Mouse (Mus musculus) kidney, adult 11 months (tissue): Measurements from ENCODE around the gene Babam2.

Experiments
- DNase-seq: peaks from one replicate; pipeline ENCODE4 v3.0.0; 2022

Gene Babam2

DNA sequence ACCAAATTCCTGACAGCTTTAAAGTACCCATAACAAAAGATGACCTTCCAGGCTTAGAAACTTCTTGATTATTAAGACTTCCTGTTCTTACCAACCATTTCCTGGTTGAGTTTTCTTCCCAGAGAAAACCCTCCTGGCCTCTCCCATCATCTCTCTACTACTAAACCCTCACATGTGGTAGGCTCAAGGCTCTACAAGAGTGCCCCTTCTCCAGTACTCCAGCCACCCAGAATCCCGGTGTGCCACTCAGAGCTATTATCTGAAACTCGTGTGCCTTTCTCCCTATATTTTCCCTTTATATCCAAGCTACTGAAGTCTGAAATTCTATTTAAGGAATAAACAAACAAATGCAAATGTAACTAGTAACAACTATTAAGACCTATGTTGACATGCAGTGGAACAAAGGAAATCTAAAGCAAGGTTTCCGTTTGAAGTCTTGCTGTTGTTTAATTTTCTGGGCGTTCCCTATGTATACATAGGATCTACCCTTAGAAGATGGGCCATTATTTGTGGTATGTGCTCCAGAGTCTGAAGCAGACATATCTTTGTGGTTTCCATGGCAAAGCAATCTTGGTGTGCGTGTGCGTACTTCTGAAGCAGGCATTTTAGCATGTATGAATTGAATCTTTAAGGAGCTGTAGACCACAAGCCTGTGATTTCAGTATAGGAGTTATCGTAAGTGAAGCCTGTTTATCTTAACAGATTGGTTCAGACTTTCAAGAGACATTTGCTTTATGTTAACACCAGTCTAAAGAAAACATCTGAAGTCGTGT is 361.2 kb downstream of the Babam2 start:
- DNase-seq = no peak

DNA sequence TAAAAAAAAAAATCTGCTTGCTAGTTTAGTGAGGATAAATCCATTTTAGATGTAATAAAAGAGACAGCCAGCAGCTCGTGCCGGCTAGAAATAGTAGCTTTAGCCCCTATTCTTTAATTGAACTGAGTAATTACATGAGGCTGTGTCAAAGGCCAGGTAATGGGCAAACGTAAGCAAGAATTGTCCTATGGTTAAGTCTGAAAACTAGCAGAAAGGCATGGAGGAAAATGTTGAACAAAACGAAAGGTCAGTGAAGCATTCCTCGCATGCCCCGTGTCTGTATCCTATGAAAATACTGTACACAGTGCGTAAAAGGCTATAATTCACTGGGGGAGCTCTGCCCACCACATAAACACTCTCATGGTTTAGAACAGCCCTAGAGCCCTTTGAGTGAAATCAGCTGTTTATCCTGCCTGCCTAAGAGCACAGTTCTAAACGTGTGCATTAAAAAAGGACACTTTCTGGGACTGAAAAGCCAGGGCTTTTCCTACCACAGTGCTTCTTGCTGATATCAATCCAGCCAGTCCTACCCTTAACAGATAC is 361.8 kb downstream of the Babam2 start:
- no peak for DNase-seq

DNA sequence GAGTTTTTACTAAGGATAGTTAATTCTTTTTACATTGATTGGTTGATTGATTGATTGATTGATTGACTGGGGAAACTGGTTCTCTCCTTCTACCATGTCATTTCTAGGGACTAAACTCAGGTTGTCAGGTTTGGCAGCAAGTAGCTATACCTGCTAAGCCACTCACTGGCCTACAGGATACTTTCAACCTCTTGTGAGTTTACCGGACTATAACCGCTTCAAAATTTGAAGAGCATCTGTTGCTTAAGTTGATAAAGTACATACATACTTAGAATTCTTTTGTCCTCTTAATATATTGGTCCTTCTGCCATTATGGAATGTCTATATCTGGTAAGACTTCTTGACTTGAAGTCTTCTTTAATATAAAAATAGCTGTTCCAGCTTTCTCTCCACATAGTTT is 363.0 kb downstream of the Babam2 start:
- no peak for DNase-seq

DNA sequence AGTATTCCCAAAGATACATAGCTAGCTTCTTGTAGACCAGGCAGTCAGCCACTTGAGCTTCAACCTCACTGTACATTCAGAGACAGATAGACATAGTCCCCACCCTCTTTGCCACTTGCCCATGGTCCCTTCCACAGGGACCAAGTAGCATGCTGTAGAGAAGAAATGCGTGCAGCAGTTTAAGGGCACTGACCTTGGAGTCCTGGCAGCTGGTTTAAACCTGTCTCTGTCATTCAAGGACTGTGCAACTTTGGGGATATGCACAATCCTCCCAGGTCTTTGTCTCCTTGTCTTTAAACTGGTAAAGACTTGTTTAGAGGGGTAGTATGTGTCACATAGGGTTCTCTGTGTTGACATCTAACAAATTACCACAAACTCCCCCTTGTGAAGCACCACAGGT is 364.4 kb downstream of the Babam2 start:
- DNase-seq = no peak

DNA sequence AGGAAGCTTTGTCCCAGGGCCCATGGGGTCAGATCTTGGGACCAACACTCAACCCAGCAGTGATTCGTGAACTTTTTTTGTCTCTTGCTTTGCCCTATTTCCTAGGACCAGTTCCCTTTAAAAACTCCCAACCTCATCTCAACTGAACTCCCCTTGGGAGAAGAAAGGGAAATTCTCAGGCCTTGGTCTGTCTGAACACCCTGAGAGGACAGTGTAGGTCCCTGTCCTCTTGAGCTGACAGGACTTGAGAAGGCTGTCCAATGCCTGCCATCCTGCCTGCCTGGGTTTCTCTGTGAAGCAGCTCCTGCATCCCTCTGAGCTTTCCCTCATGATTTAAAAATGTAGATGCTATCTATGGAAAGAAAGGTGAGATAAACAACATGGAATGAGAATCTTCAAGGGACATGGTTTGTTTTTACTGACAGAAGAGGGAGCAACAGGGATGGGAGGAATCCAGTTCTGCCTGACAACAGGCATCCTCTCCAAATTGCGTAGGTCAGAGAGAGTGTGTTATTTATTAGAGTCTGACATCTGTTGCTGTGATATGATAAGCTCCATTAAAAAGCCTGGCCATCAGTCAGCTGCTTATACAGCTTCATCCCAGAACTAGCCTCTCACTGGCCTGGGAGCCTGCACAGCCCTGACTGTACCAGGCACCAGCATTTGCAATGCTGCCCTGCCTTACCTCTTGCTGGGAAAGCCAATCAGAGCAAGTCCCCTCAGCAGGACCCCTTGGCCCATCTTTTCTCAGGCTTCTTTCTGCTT is 367.0 kb downstream of the Babam2 start:
- DNase-seq = no peak

DNA sequence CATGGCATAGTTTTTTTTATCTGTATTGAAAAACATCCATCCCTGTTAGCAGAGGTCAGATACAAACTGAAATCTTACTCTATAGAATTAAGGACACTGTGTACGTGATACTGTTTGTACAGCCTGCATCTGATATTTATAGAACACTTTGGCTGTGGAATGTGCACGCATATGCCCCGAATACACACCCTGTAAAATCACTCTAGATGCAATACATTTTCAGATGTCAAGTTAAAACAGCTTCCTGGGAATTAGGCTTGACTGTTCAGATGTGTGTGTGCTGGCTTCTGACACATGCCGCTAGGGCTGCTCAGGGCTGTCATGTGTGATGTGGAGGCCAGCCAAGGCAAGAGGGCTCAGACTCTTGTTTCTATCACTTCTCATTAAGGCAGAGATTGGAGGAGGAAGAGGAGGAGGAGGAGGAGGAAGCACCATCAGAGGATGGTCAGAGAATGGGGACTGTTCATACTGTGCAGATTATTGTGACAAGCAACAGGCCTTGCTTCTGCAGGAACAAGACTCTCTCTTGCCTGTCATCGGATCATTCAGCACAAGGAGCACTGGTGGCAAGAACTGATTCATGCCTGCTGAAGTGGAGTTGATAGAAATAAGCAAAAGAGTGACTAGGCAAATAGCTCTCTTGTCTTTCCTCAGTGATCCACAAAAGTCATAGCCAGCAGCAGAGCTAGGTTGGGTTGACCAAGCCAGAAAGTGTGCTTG is 368.7 kb downstream of the Babam2 start:
- no peak for DNase-seq

DNA sequence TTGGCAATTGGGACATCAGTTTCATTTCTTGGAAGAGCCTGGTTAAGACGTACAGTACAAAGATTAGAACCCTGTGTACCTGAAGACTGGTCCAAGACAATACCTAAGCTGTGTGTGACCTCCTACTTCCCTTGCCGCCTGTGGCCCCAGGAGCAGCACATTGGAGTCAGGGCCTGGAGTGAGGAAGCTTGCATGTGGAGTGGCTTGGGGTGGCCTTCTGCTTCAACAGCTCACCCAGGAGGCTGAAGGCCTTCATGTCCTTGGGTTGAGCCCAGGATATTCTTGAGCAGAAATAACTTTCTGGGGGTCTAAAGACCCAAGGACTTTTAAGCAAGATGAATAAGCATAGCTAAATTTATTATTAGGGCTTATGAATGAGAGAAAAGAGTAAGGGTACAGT is 369.4 kb downstream of the Babam2 start:
- no peak for DNase-seq

DNA sequence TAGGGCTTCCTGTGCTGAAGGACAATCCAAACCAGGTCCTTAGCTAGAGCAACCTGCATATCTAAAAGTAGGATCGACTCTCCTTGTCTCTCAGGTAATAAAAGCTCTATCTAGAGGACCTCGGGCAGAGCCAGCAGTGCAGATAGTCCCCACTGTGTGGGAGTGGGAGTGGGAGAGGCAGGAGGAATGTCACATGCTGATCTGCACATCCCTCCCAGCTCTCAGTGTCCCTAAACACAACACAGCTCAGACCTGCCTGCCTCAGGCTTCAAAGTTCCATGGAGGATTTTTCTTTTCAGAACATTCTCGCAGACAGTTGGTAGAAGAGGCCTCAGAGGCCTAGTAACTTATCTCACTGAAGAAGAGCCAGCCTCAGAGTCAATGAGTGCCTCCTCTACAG is 371.1 kb downstream of the Babam2 start:
- DNase-seq = no peak

DNA sequence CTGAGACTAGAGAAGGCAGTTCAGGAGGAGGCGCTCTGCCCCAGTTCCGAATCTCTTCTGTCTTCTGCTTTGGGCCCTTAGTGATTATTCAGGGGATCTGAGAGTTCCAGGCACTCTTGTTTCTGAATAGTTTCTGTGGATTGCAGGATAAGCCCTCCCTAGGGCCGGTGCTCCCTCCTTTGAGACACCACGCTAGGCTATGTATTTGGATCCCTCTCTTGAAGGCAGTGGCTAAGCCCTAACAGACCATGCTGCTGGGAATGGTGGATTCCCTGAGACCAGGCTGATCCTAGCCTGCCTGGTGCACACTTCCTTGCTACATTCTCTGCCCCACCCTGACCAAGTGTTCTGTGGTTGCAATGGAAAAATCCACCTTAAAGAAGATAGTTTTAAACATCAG is 371.6 kb downstream of the Babam2 start:
- DNase-seq = no peak

DNA sequence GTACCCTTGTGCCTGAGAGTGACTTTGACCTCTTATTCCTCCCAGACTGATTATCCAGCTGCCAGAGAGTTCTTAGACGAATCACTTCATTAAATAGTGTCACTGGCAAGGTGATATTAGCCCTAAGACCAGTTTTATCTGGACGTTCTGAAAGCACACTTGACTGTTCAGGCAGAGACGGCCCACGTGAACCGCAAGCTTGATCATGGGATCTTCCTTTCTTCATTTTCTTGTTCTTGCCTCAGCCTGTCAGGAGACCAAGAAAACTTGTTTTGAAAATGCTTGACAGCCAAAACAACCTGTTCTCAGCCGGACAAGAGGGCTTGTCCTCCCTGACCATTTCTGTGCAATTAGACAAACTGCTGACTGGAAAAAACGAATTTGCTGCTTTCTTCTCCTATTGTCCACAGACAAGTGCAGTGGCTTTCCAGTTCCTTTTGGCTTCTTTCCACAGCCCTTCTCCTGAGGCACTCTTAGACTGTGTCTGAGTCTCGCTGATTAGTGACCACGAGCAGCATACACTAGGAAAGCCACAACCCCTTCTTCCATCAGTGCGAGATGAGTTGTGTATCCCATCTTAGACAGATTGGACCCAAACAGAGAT is 372.2 kb downstream of the Babam2 start:
- DNase-seq = no peak

DNA sequence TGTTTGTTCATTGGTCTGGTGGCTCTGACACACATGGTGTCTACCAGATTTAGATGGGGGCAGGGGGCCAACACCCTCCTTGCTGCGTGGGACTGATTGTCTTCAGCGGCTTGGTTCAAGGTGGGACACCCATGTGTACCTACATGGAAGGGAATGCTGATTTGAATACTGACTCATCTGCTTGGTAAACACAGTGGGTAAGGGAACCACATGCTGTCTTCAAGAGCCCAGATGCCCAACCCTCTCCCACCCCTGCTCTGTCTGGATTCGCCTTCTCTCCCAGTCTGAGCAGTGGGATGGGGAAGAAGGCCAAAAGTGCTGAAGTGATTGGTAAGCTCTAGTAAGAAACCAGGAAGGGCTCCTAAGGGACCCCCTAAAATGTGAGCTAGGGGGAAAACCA is 373.3 kb downstream of the Babam2 start:
- DNase-seq = no peak

DNA sequence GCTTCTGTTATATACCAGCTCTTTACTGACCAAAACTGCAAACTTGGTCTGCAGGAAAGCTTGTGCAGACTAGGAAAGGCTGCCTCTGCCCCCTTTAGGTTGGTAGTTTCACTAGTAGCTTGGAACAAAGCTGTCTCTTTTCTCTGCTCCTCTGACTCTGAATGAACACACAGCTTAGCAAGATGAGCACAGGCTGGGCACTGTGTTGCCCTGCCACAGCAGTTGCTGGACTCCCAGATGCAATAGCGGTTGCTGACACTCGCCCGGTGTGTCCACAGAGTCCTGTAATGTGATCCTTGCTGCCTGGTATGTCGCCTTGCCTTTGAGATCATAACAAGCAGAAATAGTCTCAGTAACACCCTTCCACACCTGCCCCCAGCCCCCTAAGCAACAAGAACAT is 373.8 kb downstream of the Babam2 start:
- no peak for DNase-seq

DNA sequence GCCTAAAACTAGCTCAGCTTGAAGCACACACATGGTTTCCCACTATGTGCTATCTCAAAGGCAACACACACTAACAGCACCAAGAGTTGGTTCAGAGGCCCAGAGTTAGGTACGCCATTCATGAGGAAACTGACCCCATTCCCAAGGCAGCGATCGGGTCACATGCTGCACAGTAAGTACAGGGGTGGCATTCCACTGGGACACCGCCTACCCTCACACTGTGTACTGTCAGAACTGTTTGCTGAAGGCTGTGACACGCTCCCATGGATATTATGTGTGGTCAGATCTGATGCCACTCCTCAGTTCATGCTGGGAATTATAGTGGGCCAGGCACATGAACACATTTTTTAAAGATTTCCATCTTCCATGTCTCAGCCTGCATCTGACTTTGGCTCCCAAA is 374.3 kb downstream of the Babam2 start:
- DNase-seq = no peak

DNA sequence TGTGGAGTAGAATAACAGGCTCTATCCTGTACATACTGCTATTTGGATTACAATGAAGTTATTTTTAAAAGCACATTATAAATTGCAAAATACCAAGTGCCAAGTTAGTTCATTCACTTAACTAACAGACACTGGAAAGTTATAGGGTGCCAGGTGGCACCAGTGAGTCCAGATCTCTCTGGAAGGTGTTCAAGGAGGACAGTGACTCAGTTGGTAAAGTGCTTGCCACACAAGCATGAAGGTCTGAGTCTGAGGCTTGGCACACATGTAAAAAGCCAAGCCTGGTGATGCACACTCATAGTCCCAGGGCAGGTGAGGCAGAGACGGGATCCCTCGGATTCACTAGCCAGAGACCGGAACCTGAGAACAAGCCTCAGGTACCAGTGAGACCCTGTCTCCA is 375.4 kb downstream of the Babam2 start:
- no peak for DNase-seq

DNA sequence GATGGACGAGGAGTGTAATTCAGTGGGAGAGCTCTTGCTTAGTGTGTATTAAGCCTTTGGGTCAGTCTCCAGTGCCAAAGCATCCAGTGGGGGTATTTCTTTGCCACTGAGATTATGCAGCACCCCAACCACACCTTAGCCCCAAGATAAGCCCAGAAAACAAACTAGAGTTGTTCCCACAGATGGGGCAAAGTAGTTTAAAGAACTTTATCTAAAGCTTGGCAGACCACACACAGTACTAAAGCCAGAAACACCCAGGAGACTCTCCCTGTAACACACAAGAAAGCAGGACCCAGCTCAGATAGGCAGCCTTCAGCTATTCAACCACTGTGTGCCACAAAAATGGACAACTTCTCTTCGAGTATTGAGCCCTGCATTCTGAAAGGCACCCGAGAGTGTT is 376.6 kb downstream of the Babam2 start:
- DNase-seq = no peak

DNA sequence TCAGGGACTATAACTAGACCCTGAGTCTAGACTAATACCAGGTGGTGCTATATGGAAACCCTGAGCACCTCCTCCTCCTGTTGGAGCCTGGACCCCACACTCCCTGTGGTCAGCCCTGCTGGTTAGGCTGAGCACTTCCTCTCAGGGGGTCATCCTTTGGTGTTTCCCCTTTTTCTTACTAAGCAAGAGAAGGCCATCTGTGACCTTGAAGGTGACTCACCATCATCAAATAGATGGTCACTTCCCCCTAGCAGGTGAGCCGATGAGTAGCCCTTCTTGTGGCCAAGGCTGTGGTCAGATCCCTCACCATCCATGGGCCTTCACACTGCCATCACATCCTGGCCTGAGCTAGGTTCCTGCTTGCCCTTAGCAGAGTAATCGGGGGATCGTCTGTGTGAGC is 379.7 kb downstream of the Babam2 start:
- no peak for DNase-seq

DNA sequence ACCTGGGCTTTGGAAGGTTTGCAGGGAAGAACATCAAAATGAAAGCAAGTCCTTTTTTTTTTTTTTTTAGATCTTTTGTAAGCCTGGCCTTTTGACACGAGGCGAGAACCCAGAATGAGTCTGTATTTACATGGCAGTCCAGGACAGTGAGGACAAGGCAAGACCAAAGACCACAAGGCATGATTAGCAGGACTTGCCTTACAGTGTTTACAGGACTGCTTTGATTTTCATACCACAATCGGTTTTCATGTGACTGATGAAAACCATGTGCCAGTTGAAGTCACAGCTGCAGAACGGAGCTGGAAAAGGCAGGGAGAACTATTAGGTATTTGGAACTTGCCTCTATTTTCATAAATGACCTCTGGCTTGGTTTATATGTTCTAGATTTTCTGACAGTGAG is 381.5 kb downstream of the Babam2 start:
- no peak for DNase-seq

DNA sequence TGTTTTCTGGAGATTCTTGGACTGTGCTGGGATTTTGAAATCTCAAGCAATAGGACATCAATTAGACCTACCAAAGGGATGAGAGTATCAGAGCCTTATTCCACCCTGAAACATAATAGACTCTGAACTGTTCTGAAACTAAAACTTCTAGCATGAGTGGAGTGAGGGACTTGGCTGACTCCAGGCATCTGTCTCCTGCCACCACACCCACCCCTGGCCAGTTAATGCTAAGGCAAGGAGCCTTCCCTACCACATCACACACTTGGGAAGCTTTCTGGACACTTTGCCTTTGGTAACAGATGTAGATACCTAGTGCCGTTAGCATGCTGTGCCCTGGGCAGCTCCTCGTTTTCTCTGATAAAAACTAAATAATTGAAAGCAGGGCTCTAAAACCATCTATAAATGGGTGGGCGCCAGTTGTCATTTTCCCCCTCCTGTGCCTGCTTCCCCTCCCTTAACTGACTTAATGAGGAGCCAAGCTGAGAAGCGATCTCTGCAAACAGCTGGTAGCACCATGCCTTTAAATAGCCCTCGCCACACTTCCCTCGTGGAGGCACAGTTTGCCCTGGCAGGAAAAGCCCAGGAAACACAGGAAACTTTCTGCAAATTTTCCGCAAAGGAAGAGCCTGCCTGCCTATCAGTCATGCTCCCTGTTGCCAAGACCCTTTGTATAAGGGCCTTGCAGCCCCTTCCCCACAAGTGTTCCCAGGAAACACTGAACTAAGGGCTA is 383.2 kb downstream of the Babam2 start:
- DNase-seq = no peak

DNA sequence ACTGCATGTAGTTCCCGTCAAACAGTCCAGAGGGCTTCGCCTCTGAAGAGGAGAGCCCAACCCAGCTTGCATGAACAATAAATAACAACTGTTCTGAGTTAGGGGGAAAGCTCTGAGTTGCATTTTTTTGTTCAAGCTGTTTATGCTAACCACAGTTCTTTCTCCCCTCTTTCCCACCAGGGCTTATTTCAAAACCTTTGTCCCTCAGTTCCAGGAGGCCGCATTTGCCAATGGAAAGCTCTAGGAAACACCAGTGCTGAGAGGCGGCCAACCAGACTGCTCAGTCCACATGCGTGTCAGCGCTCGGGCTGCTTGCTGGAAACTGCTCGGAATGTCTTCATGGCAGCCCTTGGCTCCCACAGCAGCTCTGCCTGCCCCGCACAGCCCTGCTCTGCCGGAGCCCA is 386.9 kb downstream of the Babam2 start:
- DNase-seq = no peak

DNA sequence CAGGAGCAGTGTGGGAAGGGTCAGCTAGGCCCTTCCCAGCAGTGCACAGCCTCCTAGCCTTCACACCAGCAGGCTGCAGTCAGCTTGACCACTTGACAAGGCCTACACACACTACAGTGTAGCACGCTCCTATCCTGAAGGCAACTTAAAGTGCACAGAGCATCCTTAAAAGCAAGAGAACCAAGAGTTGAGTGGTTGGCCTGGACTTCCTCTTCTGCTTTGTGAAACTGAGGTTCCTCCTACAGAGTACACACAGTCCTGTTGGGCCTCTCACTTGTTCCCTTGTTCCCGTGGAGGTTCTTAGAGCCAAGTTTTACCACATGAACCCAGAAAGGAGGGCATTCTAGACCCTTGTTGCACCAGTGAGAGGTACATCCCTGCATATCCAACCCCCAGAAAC is 388.1 kb downstream of the Babam2 start:
- no peak for DNase-seq

DNA sequence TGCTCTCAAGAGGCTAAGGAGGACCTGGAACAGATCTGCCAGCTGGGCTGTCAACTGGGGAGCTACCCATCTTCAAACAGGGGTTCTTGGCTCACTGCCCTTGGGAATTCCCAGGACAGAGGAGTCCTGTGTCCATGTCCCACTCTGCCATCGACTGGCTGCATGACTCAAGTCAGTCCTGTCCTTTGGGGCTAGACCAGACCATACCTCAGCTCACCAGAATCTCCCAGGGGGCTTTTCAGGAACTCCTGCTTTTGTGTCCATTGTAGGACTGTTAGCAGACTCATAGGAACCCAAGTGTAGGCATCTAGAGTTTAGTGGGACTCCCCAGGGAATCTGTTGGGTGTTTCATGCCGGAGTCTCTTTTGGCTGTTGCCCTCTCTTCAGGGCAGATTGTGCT is 388.5 kb downstream of the Babam2 start:
- no peak for DNase-seq

DNA sequence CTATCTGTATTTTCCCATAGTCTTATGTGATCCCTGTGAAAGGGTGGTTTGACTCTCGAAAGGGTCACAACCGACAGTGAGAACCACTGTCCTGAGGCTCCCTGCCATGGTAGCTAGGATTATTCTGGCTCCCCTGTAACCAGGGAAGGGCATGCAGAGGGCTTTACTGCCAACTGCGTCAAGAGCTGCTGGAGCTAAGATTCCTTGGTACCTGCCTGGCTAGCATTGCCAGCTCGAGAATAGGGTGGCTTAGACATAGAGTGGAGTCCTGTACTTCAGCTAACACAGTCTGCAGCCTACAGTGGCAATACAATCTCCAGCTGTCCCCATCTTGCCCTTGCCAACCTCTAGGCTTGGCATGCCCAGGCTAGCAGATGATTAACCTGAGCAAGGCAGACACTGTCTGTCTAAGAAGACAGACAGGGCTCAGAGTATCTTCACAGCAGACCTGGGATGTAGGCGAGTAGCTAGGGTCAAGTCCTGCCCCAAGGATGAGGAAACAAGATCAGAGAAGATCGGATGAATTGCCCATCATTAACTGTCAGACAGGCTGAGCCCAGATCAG is 389.1 kb downstream of the Babam2 start:
- DNase-seq = peak; percentile 53
